Mouse (Mus musculus): ENCODE data around the gene Xbp1. TPM values are rescaled to one million over a fixed set of nuclear protein-coding genes. Genes with fewer than 3 reads are reported as not detected.

Xbp1 gene
- 73.2 TPM for polyA plus RNA-seq (2014; fragmentation: Illumina TruSeq; extraction: RNeasy Lipid Tissue Mini Kit (QIAGEN cat#74804); ENCODE audit: low read depth, low replicate concordance)

GRCm38 (mm10) chr11:5520412-5521265 is at the start of gene Xbp1:
TSS of gene Xbp1 (plus strand) at chr11:5520659.

DNA sequence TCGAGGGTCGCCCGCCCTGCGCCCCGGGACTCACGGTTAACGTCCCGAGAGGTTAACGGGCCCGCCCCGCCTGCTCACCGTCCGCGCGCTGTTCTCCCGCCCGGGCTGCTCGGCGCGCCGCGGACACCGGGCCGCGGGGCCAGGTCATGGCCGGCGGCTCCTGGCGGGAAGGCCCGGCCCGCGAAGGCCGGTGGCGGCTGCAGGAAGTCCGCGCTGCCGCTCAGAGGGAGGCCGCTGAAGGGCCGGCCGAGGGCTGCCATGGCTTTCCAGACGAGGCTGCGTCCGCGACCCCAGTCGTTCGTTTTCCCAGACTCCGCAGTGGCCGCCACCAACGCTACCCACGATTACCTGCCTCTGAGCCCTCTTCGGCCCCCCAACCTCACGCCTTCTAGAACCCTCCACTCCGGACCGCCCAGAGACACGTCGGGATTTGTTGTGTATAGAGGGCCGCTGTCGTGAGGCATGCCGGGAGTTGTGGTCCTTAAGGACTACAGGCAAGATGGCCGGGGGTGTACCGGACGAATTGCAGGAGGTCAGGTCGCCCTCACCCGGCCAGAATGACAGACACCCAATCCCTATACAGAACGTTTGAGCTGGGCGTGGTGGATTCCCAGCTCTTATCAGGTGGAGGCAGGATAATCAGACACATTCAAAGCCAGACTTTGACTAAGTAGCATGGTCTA is 21.5 kb downstream of the Xbp1 start, which contains the start of gene Ccdc117:
Gene Ccdc117 (minus strand): TSS at position 389 of the 683 bp plus-strand sequence.

DNA sequence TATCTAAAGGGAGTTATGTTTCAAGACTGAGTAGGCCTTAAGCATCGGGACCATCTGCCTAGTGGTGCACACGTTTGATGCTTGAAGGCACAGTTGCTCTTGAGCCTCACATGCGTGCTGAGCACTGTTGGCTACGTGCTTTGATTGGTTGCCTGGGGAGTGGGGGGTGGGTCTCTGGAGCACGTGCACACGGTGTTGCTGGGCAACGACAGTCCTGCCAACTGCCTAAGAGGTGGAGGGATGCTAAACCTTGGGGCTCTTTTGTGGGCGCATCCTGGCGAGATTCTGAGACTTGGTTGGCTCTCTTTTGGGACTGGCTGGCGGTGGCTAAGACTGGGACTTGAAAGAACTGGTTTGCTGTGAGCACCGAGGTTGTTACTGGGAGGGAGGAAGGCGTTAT is 49.0 kb downstream of the Xbp1 start, which contains the start of gene Ankrd36:
Gene Ankrd36 (plus strand): TSS at position 211 of the 400 bp plus-strand sequence.

Other genes with a start within 250 kb of the Xbp1 start
- 3.4 TPM for gene Znrf3, start 75.8 kb upstream of the Xbp1 start, polyA plus RNA-seq (2014; fragmentation: Illumina TruSeq; extraction: RNeasy Lipid Tissue Mini Kit (QIAGEN cat#74804); ENCODE audit: low read depth, low replicate concordance)
- gene Ccdc117, start 21.5 kb downstream of the Xbp1 start, polyA plus RNA-seq (2014; fragmentation: Illumina TruSeq; extraction: RNeasy Lipid Tissue Mini Kit (QIAGEN cat#74804); ENCODE audit: low read depth, low replicate concordance) = 23.0 TPM
- gene Ankrd36, start 49.0 kb downstream of the Xbp1 start, polyA plus RNA-seq (2014; fragmentation: Illumina TruSeq; extraction: RNeasy Lipid Tissue Mini Kit (QIAGEN cat#74804); ENCODE audit: low read depth, low replicate concordance) = not detected
- 124 TPM for gene Mrps24, start 195.0 kb downstream of the Xbp1 start, polyA plus RNA-seq (2014; fragmentation: Illumina TruSeq; extraction: RNeasy Lipid Tissue Mini Kit (QIAGEN cat#74804); ENCODE audit: low read depth, low replicate concordance)
- gene Urgcp, start 241.7 kb downstream of the Xbp1 start, polyA plus RNA-seq (2014; fragmentation: Illumina TruSeq; extraction: RNeasy Lipid Tissue Mini Kit (QIAGEN cat#74804); ENCODE audit: low read depth, low replicate concordance) = 36.6 TPM

Measured in heart, adult 10 weeks (tissue).